Mouse (Mus musculus) hindbrain, embryonic 14.5 days (tissue): ENCODE results near the gene Cmtm1. TPM values are rescaled to one million over a fixed set of nuclear protein-coding genes. Genes with fewer than 3 reads are reported as not detected.
"Not testable (repeated sequence)": the region's sequence is repeated elsewhere in the genome, so short reads cannot be mapped to it uniquely, and the experiment has no call there.

ENCODE experiments used
- ATAC-seq: fragments of 200-750 bp; cut with Nextera tagmentation; 2 replicates; pipeline ENCODE4 v1.8.0; 2017; ENCODE audit warnings: moderate number of reproducible peaks, mild to moderate bottlenecking, moderate TSS enrichment, moderate library complexity; ENCODE audit not compliant: low FRiP score
- DNase-seq: peaks from one replicate; pipeline ENCODE4 v3.0.0-alpha.2; 2015; ENCODE audit warnings: low spot score
- H3K27ac ChIP-seq: fragments of 300-500 bp; sonication (generic); 2 replicates; pipeline ENCODE4 v1.5.1; 2014; ENCODE audit warnings: mild to moderate bottlenecking, moderate library complexity
- H3K27me3 ChIP-seq: fragments of 300-500 bp; sonication (generic); 2 replicates; pipeline ENCODE4 v1.6.1; 2014; ENCODE audit warnings: mild to moderate bottlenecking, low read length, mixed read lengths; ENCODE audit not compliant: control insufficient read depth, insufficient read depth
- H3K36me3 ChIP-seq: fragments of 300-500 bp; sonication (generic); replicated peaks from 2 replicates; pipeline ENCODE4 v1.6.1; 2014; ENCODE audit not compliant: control insufficient read depth, insufficient read depth
- H3K4me1 ChIP-seq: fragments of 300-500 bp; sonication (generic); replicated peaks from 2 replicates; pipeline ENCODE4 v1.6.1; 2014; ENCODE audit warnings: antibody characterized with exemption, low read length, mixed read lengths; ENCODE audit not compliant: control insufficient read depth, insufficient read depth
- H3K4me2 ChIP-seq: fragments of 300-500 bp; sonication (generic); replicated peaks from 2 replicates; pipeline ENCODE4 v1.6.1; 2014; ENCODE audit warnings: mild to moderate bottlenecking, moderate library complexity
- H3K4me3 ChIP-seq: fragments of 300-500 bp; sonication (generic); replicated peaks from 2 replicates; pipeline ENCODE4 v1.5.1; 2014; ENCODE audit warnings: mild to moderate bottlenecking, low read length
- H3K9ac ChIP-seq: fragments of 300-500 bp; sonication (generic); 2 replicates; pipeline ENCODE4 v1.6.1; 2014
- H3K9me3 ChIP-seq: fragments of 300-500 bp; sonication (generic); 2 replicates; pipeline ENCODE4 v1.6.1; 2016; ENCODE audit warnings: low read length; ENCODE audit not compliant: control insufficient read depth
- WGBS: fragments of 180-500 bp; shearing (Covaris S2); extraction: QIAGEN DNeasy Blood & Tissue Kit; methylation state at CpG from one replicate; pipeline ENCODE4 v1.1.7; 2014; 5-methylcytosine and 5-hydroxymethylcytosine counted together
- polyA plus RNA-seq: library from polyadenylated mRNA; unstranded; fragments of >200 nt; fragmentation: Nextera tagmentation; extraction: Ambion mirVana; gene quantifications from 2 replicates; pipeline ENCODE4 v1.2.1, GENCODE M21; 2014

Gene Cmtm1
- polyA plus RNA-seq, 1 experiment from 2014 or later = not detected

GRCm38 (mm10) chr8:104333786-104334185, 23.8 kb upstream of the Cmtm1 start:
- no peak overlapping the region for H3K4me3 ChIP-seq
- no peak overlapping the region for H3K4me2 ChIP-seq
- no peaks in the 10 kb centered on the region for H3K27me3 ChIP-seq
- no peak overlapping the region for H3K27ac ChIP-seq
- no peaks in the 10 kb centered on the region for H3K9me3 ChIP-seq
- no peak for DNase-seq
- 83% methylated on average over 5 of the region's 5 CpGs for WGBS
- H3K4me1 ChIP-seq = no peaks in the 10 kb centered on the region
- H3K9ac ChIP-seq = no peak overlapping the region
- no peak for ATAC-seq
- H3K36me3 ChIP-seq = no peaks in the 10 kb centered on the region

GRCm38 (mm10) chr8:104332665-104333631, 23.0 kb upstream of the Cmtm1 start:
- DNase-seq = no peak
- no peak overlapping the region for H3K9ac ChIP-seq
- no peak overlapping the region for H3K4me3 ChIP-seq
- H3K27me3 ChIP-seq = no peaks in the 10 kb centered on the region
- no peaks in the 10 kb centered on the region for H3K4me1 ChIP-seq
- WGBS = 85% methylated on average over 5 of the region's 5 CpGs
- no peaks in the 10 kb centered on the region for H3K36me3 ChIP-seq
- no peak overlapping the region for H3K4me2 ChIP-seq
- H3K27ac ChIP-seq = no peak overlapping the region
- H3K9me3 ChIP-seq = no peaks in the 10 kb centered on the region
- ATAC-seq = no peak

- not testable (repeated sequence) for ATAC-seq, H3K27ac ChIP-seq, H3K4me3 ChIP-seq, H3K36me3 ChIP-seq, H3K4me2 ChIP-seq, H3K27me3 ChIP-seq, H3K4me1 ChIP-seq, DNase-seq, H3K9me3 ChIP-seq, H3K9ac ChIP-seq
- WGBS = 84% methylated on average over 12 of the region's 12 CpGs
Measured at GRCm38 (mm10) chr8:104321930-104322329, 12.0 kb upstream of the Cmtm1 start, which contains the start of gene Cmtm2b. Cmtm2b (plus strand) TSS chr8:104322230.

GRCm38 (mm10) chr8:104321267-104321666, 11.3 kb upstream of the Cmtm1 start, which contains the start of gene Gm11020:
Gm11020 (plus strand) TSS chr8:104321567.
- not testable (repeated sequence) for H3K4me1 ChIP-seq, H3K4me2 ChIP-seq, H3K9ac ChIP-seq, H3K27me3 ChIP-seq, H3K4me3 ChIP-seq, H3K36me3 ChIP-seq, DNase-seq, ATAC-seq, H3K9me3 ChIP-seq, H3K27ac ChIP-seq
- 92% methylated on average over 7 of the region's 11 CpGs for WGBS

- H3K4me1 ChIP-seq = no peaks in the 10 kb centered on the region
- no peak overlapping the region for H3K9ac ChIP-seq
- H3K4me2 ChIP-seq = no peak overlapping the region
- H3K9me3 ChIP-seq = no peaks in the 10 kb centered on the region
- no peak overlapping the region for H3K4me3 ChIP-seq
- no peaks in the 10 kb centered on the region for H3K27me3 ChIP-seq
- H3K27ac ChIP-seq = no peak overlapping the region
- DNase-seq = no peak
- H3K36me3 ChIP-seq = no peaks in the 10 kb centered on the region
- no peak for ATAC-seq
- 76% methylated on average over 4 of the region's 4 CpGs for WGBS
Measured at GRCm38 (mm10) chr8:104313311-104313710, 3.4 kb upstream of the Cmtm1 start.

GRCm38 (mm10) chr8:104312023-104312422, 2.1 kb upstream of the Cmtm1 start:
- H3K36me3 ChIP-seq, H3K4me3 ChIP-seq, H3K9me3 ChIP-seq, H3K27me3 ChIP-seq, H3K27ac ChIP-seq, H3K4me2 ChIP-seq, ATAC-seq, H3K4me1 ChIP-seq, DNase-seq, H3K9ac ChIP-seq: not testable (repeated sequence)
- WGBS = 84% methylated on average over 3 of the region's 3 CpGs

- H3K36me3 ChIP-seq, H3K27ac ChIP-seq, H3K9me3 ChIP-seq, H3K4me2 ChIP-seq, H3K27me3 ChIP-seq, H3K4me1 ChIP-seq, ATAC-seq, H3K9ac ChIP-seq, H3K4me3 ChIP-seq, DNase-seq: not testable (repeated sequence)
- WGBS = 59% methylated on average over 6 of the region's 6 CpGs
Measured at GRCm38 (mm10) chr8:104308341-104308740, 1.6 kb downstream of the Cmtm1 start.

- H3K27ac ChIP-seq = no peak overlapping the region
- no peaks in the 10 kb centered on the region for H3K9me3 ChIP-seq
- no peak overlapping the region for H3K4me2 ChIP-seq
- WGBS = 90% methylated on average over 11 of the region's 11 CpGs
- DNase-seq = no peak
- no peak for ATAC-seq
- no peak overlapping the region for H3K9ac ChIP-seq
- no peak overlapping the region for H3K4me3 ChIP-seq
- peaks cover 7% of the 10 kb centered on the region; the same call in 1 of the 2 replicates for H3K4me1 ChIP-seq
- no peaks in the 10 kb centered on the region for H3K27me3 ChIP-seq
- H3K36me3 ChIP-seq = no peaks in the 10 kb centered on the region
Measured at GRCm38 (mm10) chr8:104304962-104305361, 5.0 kb downstream of the Cmtm1 start.

- not testable (repeated sequence) for DNase-seq, H3K4me3 ChIP-seq, H3K4me2 ChIP-seq, H3K9ac ChIP-seq, H3K4me1 ChIP-seq, H3K9me3 ChIP-seq, H3K36me3 ChIP-seq, H3K27me3 ChIP-seq, H3K27ac ChIP-seq, ATAC-seq
- 93% methylated on average over 4 of the region's 4 CpGs for WGBS
Measured at GRCm38 (mm10) chr8:104302536-104302935, 7.4 kb downstream of the Cmtm1 start.
